Mouse (Mus musculus) layer of hippocampus, adult 2 months (tissue): Measurements from ENCODE around the gene Eid3. TPM values are rescaled to one million over a fixed set of nuclear protein-coding genes. Genes with fewer than 3 reads are reported as not detected.
A peak's percentile ranks its signal among the peaks of the same experiment; 100 is the strongest.

ENCODE experiments used
- DNase-seq, 2 experiments: peaks; one replicate each; pipeline ENCODE4 v3.0.0; 2022; ENCODE audit warnings: low spot score in 2 of 2
- H3K27ac ChIP-seq: fragments of 200-600 bp; 2 replicates; pipeline ENCODE4 v1.8.1; 2022
- H3K4me3 ChIP-seq: fragments of 200-600 bp; 2 replicates; pipeline ENCODE4 v1.8.1; 2022; ENCODE audit warnings: mild to moderate bottlenecking
- CTCF ChIP-seq: fragments of 200-600 bp; conservative IDR thresholded peaks from 2 replicates; pipeline ENCODE4 v1.8.1; 2022; ENCODE audit warnings: antibody characterized with exemption, mild to moderate bottlenecking, moderate library complexity
- total RNA-seq, 2 experiments: library from RNA; stranded (reverse); gene quantifications; 2 replicates each; pipeline ENCODE4 v1.2.3; 2021

Eid3 gene
- total RNA-seq, 2 experiments from 2014 or later, result 2.7 TPM

GRCm38 (mm10) chr10:82849686-82850353, 16.6 kb upstream of the Eid3 start:
- TF ChIP-seq CTCF, result no peak
- Histone ChIP-seq H3K27ac (no peak overlapping the region), H3K4me3 (no peak overlapping the region)
- DNase-seq, result no peak

- no peak overlapping the region for H3K27ac ChIP-seq
- no peak overlapping the region for H3K4me3 ChIP-seq
- no peak for DNase-seq
- TF ChIP-seq CTCF, result no peak
Measured at GRCm38 (mm10) chr10:82850354-82850752, 16.1 kb upstream of the Eid3 start.

- no peak for DNase-seq
- Histone ChIP-seq H3K4me3 (no peak overlapping the region), H3K27ac (no peak overlapping the region)
- TF ChIP-seq CTCF, result no peak
Measured at GRCm38 (mm10) chr10:82851751-82852150, 14.7 kb upstream of the Eid3 start.

- peak overlapping the region; percentile 90 for H3K27ac ChIP-seq
- no peak for DNase-seq
- peak overlapping the region; percentile 90 for H3K4me3 ChIP-seq
- TF ChIP-seq CTCF, result no peak
Measured at GRCm38 (mm10) chr10:82858032-82858680, 8.3 kb upstream of the Eid3 start.

GRCm38 (mm10) chr10:82858691-82859532, 7.5 kb upstream of the Eid3 start:
- no peak for TF ChIP-seq CTCF
- DNase-seq, result peak; percentile 88 to 91
- Histone ChIP-seq H3K27ac (peak overlapping the region; percentile 90), H3K4me3 (peak overlapping the region; percentile 90)

- peak; percentile 53 for TF ChIP-seq CTCF
- H3K27ac ChIP-seq, result peak overlapping the region; percentile 90
- peak overlapping the region; percentile 90 for H3K4me3 ChIP-seq
- no peak for DNase-seq
Measured at GRCm38 (mm10) chr10:82859533-82859915, 6.9 kb upstream of the Eid3 start.

GRCm38 (mm10) chr10:82860181-82860928, 6.1 kb upstream of the Eid3 start:
- peak; percentile 18 to 23 for DNase-seq
- no peak; the same call in 1 of the 2 replicates for TF ChIP-seq CTCF
- peak overlapping the region; percentile 84 for H3K27ac ChIP-seq
- peak overlapping the region; percentile 90 for H3K4me3 ChIP-seq

- TF ChIP-seq CTCF, result no peak
- no peak for DNase-seq
- Histone ChIP-seq H3K27ac (peak overlapping the region; percentile 84), H3K4me3 (peak overlapping the region; percentile 90)
Measured at GRCm38 (mm10) chr10:82860929-82861315, 5.5 kb upstream of the Eid3 start.

- H3K27ac ChIP-seq, result no peak overlapping the region
- DNase-seq, result no peak
- H3K4me3 ChIP-seq, result no peak overlapping the region
- TF ChIP-seq CTCF, result no peak
Measured at GRCm38 (mm10) chr10:82863106-82863680, 3.2 kb upstream of the Eid3 start.

- no peak for TF ChIP-seq CTCF
- no peak overlapping the region for H3K27ac ChIP-seq
- H3K4me3 ChIP-seq, result no peak overlapping the region
- no peak for DNase-seq
Measured at GRCm38 (mm10) chr10:82863827-82864226, 2.6 kb upstream of the Eid3 start.

- Histone ChIP-seq H3K27ac (no peak overlapping the region), H3K4me3 (no peak overlapping the region)
- TF ChIP-seq CTCF, result no peak
- DNase-seq, result no peak
Measured at GRCm38 (mm10) chr10:82866832-82867231, 406 bp downstream of the Eid3 start.

- no peak for TF ChIP-seq CTCF
- Histone ChIP-seq H3K4me3 (no peak overlapping the region), H3K27ac (no peak overlapping the region)
- DNase-seq, result no peak
Measured at GRCm38 (mm10) chr10:82868418-82869086, 2.1 kb downstream of the Eid3 start.
